In genomic region chr5:128552136-128552890, GRCm38 (mm10) we compare ENCODE assay signal across 7 mouse cellular contexts. TPM values are rescaled to one million over a fixed set of nuclear protein-coding genes. Genes with fewer than 3 reads are reported as not detected.
DNase-seq lines count a peak whose midpoint lies in the region; ATAC-seq and TF ChIP-seq lines count a peak whose summit lies in the region.

No protein-coding gene starts in this region.

- no peaks in the 10 kb centered on the region for H3K4me1 ChIP-seq in embryonic fibroblast, embryonic 13.5 days (ENCODE audit: control insufficient read depth, insufficient read depth, low read length)
- peaks cover 5% of the 10 kb centered on the region; the same call in 1 of the 2 replicates for H3K4me1 ChIP-seq in hindbrain, postnatal 0 days (ENCODE audit: insufficient read depth, low read length)

- no peak overlapping the region for H3K27ac ChIP-seq in embryonic fibroblast, embryonic 13.5 days (ENCODE audit: insufficient read depth, low read length)
- no peak overlapping the region for H3K27ac ChIP-seq in hindbrain, postnatal 0 days

- TF ChIP-seq POLR2A in embryonic fibroblast, embryonic 13.5 days (IDR thresholded peaks at IDR 0.05; ENCODE audit: low read depth, low read length): no peak

- H3K27me3 ChIP-seq in hindbrain, postnatal 0 days (ENCODE audit: insufficient read depth, low read length): no peaks in the 10 kb centered on the region

- no peak for TF ChIP-seq CTCF in embryonic fibroblast, embryonic 13.5 days (IDR thresholded peaks at IDR 0.05; ENCODE audit: borderline replicate concordance, insufficient read depth, low read length)
- no peak for TF ChIP-seq CTCF in hindbrain, postnatal 0 days (IDR thresholded peaks at IDR 0.05; ENCODE audit: low read depth)

- no peaks in the 10 kb centered on the region for H3K9me3 ChIP-seq in hindbrain, postnatal 0 days (ENCODE audit: low read length)

- no peaks in the 10 kb centered on the region for H3K36me3 ChIP-seq in hindbrain, postnatal 0 days (ENCODE audit: insufficient read depth, low read length)

- intact Hi-C loops in left cerebral cortex, postnatal 25 days (cut with DNase I): no loop called here
- intact Hi-C loops in left cerebral cortex, postnatal 10 days (cut with DNase I): no loop called here

- peak overlapping the region; percentile 8; the same call in 1 of the 2 replicates for H3K4me3 ChIP-seq in embryonic fibroblast, embryonic 13.5 days (ENCODE audit: insufficient read depth, low read length)
- H3K4me3 ChIP-seq in hindbrain, postnatal 0 days (ENCODE audit: low read length): peak overlapping the region; percentile 25

- 5% methylated on average over 28 of the region's 28 CpGs for WGBS in hindbrain, postnatal 0 days

- H3K9ac ChIP-seq in hindbrain, postnatal 0 days (replicated peaks; ENCODE audit: low read length): no peak overlapping the region

- peak; percentile 27 to 42 for DNase-seq in left cerebral cortex, postnatal 25 days (ENCODE audit: low spot score in 2 of 2)
- no peak for DNase-seq in left cerebral cortex, postnatal 10 days (ENCODE audit: extremely low spot score in 1 of 2, low spot score in 2 of 2)
- peak; percentile 28 for DNase-seq in hindbrain, postnatal 0 days (ENCODE audit: low spot score)
- DNase-seq in retina, postnatal 1 day: peak; percentile 43
- no peak for DNase-seq in adipocyte (ENCODE audit: low spot score)
- no peak for DNase-seq in natural killer cell, adult 2 months (ENCODE audit: low spot score in 2 of 2)

- H3K4me2 ChIP-seq in hindbrain, postnatal 0 days (ENCODE audit: low read depth, low read length): peak overlapping the region; percentile 56

- no peak for ATAC-seq in hindbrain, postnatal 0 days

RNA-seq across cellular contexts. Expression of gene Fzd10, which starts 48.3 kb away (rescaled TPM):
- total RNA-seq in left cerebral cortex, postnatal 25 days (2021): 1 to 10 TPM; 4.4 to 6.6 TPM
- total RNA-seq in left cerebral cortex, postnatal 10 days (2021): 1 to 10 TPM; 3.8 to 7.2 TPM
- 0.47 TPM in 1 of 2 replicates, not detected in the other for polyA plus RNA-seq in embryonic fibroblast, embryonic 13.5 days (2011; ENCODE audit: insufficient read length, low read depth, missing spikeins)
- total RNA-seq in hindbrain, postnatal 0 days (2014; rRNA removed): 22.1 TPM in 2 replicates
- polyA plus RNA-seq in hindbrain, postnatal 0 days (2015; fragmentation: Nextera tagmentation; extraction: Ambion mirVana): 2.7 and 3.6 TPM in 2 replicates

Comparison
In these comparisons a context has a peak if more than half of its experiments do, and no peak if none do; other contexts are left out.
1. DNase-seq: peak in left cerebral cortex, postnatal 25 days (2 of 2), hindbrain, postnatal 0 days (single experiment) and retina, postnatal 1 day (single experiment); none in left cerebral cortex, postnatal 10 days (0 of 2), adipocyte (single experiment) and natural killer cell, adult 2 months (0 of 2).